Mouse (Mus musculus) ES-Bruce4 (cell line): ENCODE data around the gene Glb1. TPM values are rescaled to one million over a fixed set of nuclear protein-coding genes. Genes with fewer than 3 reads are reported as not detected.

Source experiments
- H3K27ac ChIP-seq: 2 replicates; pipeline ENCODE4 v1.5.1; 2012; ENCODE audit warnings: low read length, inconsistent platforms; ENCODE audit not compliant: insufficient read depth
- H3K27me3 ChIP-seq: 2 replicates; pipeline ENCODE4 v1.6.1; 2012; ENCODE audit warnings: mild to moderate bottlenecking, low read length, inconsistent platforms; ENCODE audit not compliant: control insufficient read depth, poor library complexity, insufficient read depth, severe bottlenecking
- H3K36me3 ChIP-seq: 2 replicates; pipeline ENCODE4 v1.6.1; 2012; ENCODE audit warnings: inconsistent platforms, mild to moderate bottlenecking, low read length, moderate library complexity; ENCODE audit not compliant: control insufficient read depth, poor library complexity, insufficient read depth, severe bottlenecking
- H3K4me1 ChIP-seq: one replicate; pipeline ENCODE4 v1.8.1; 2011; ENCODE audit warnings: low read length; ENCODE audit not compliant: control insufficient read depth, insufficient read depth
- H3K4me3 ChIP-seq: 2 replicates; pipeline ENCODE4 v1.5.1; 2011; ENCODE audit warnings: low read depth, mild to moderate bottlenecking, low read length
- H3K9ac ChIP-seq: 2 replicates; pipeline ENCODE4 v1.6.1; 2012; ENCODE audit warnings: low read depth, mild to moderate bottlenecking, inconsistent platforms; ENCODE audit not compliant: poor library complexity, severe bottlenecking
- H3K9me3 ChIP-seq: replicated peaks from 2 replicates; pipeline ENCODE4 v1.6.1; 2012; ENCODE audit warnings: mild to moderate bottlenecking, low read length, inconsistent platforms; ENCODE audit not compliant: control insufficient read depth, poor library complexity, insufficient read depth, severe bottlenecking
- CTCF ChIP-seq: IDR thresholded peaks from one replicate; pipeline ENCODE4 v1.8.1; 2011; ENCODE audit warnings: low read depth, low read length
- EP300 ChIP-seq: IDR thresholded peaks from 2 replicates; pipeline ENCODE4 v1.6.1; 2011; ENCODE audit warnings: low read depth, low read length; ENCODE audit not compliant: insufficient read depth
- POLR2A ChIP-seq: IDR thresholded peaks from one replicate; pipeline ENCODE4 v1.8.1; 2011; ENCODE audit warnings: low read length; ENCODE audit not compliant: insufficient read depth
- polyA plus RNA-seq: library from polyadenylated mRNA; stranded (reverse); fragments of >200 nt; gene quantifications from 2 replicates; pipeline ENCODE4 v1.2.4, GENCODE M21; 2011; ENCODE audit warnings: low read depth; ENCODE audit not compliant: missing spikeins, insufficient read depth, insufficient read length

Glb1 gene
- polyA plus RNA-seq, 1 experiment: 41.1 TPM

DNA sequence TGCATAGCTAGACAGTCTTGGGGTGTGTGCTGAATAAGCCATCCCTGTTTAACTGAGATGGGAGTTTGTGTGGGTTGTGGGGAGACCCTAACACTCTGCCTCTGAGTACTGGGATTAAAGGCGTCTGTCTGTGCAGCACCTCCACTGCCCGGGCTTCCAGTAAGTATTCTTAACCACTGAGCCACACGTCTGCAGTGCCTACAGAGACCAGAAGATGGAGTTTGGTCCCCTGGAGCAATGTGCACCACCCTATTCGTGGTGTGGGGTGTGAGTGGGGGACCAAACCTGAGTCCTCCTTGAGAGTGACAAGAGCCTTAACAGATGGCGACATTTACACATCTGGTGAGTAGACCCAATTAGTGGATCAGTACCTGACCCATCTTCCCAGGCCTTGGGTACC, 121.2 kb downstream of the Glb1 start:
- Histone ChIP-seq H3K36me3 (peaks cover 19% of the 10 kb centered on the region), H3K27me3 (no peaks in the 10 kb centered on the region), H3K4me1 (peaks cover 2% of the 10 kb centered on the region), H3K27ac (peak overlapping the region; percentile 10; the same call in 1 of the 2 replicates), H3K9me3 (no peaks in the 10 kb centered on the region), H3K9ac (no peak overlapping the region), H3K4me3 (no peak overlapping the region)
- TF ChIP-seq EP300 (no peak), CTCF (peak; percentile 23)

- no peak overlapping the region for H3K9ac ChIP-seq
- peak overlapping the region; percentile 10; the same call in 1 of the 2 replicates for H3K27ac ChIP-seq
- no peaks in the 10 kb centered on the region for H3K27me3 ChIP-seq
- H3K4me3 ChIP-seq: no peak overlapping the region
- H3K4me1 ChIP-seq: no peaks in the 10 kb centered on the region
- TF ChIP-seq POLR2A (no peak), EP300 (no peak), CTCF (no peak)
- H3K9me3 ChIP-seq: no peaks in the 10 kb centered on the region
- peaks cover 19% of the 10 kb centered on the region for H3K36me3 ChIP-seq
Measured at GRCm38 (mm10) chr9:114522501-114522900, 121.6 kb downstream of the Glb1 start.

Other genes with a start within 250 kb of the Glb1 start
- not detected in 2 replicates for gene Bcl2a1c, start 70.9 kb upstream of the Glb1 start, polyA plus RNA-seq
- gene Crtap, start 10.4 kb upstream of the Glb1 start, polyA plus RNA-seq: 45.7 and 53.3 TPM in 2 replicates
- 6.5 and 7.3 TPM in 2 replicates for gene Tmppe, start within 50 bp of the Glb1 start, polyA plus RNA-seq
- gene Ccr4, start 103.8 kb downstream of the Glb1 start, polyA plus RNA-seq: 0.57 and 1.4 TPM in 2 replicates
- not detected in 2 replicates for gene C130032M10Rik, start 114.6 kb downstream of the Glb1 start, polyA plus RNA-seq
- gene Trim71, start 163.3 kb downstream of the Glb1 start, polyA plus RNA-seq: 120 and 122 TPM in 2 replicates
- 57.6 and 61.0 TPM in 2 replicates for gene Cnot10, start 239.1 kb downstream of the Glb1 start, polyA plus RNA-seq